Mouse (Mus musculus) brain, embryonic 18.5 days (tissue): ENCODE measurements around the gene Pgm1.

ENCODE experiments used
- DNase-seq: peaks from one replicate; pipeline ENCODE4 v3.0.0-alpha.2; 2012; ENCODE audit warnings: low read depth, low spot score

Gene Pgm1

DNA sequence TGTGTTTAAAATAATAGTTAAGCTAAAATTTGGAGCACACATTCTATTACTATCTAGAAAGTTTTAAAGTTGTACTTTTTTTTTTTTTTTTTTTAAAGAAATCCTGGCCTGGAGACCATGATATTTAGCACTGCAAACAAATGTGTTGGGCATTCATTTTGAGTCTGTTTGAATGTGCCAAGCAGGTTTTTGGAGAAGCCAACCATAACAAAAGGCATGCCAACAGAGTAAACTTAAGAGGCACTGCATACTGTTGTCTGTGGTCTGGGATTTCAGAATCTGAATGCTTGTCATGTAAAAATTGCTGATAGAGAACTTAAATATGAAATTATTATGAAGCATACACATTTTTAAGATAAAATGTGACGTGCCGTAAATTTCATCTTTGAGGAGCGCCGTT, 28.0 kb downstream of the Pgm1 start:
- peak; percentile 16 for DNase-seq

DNA sequence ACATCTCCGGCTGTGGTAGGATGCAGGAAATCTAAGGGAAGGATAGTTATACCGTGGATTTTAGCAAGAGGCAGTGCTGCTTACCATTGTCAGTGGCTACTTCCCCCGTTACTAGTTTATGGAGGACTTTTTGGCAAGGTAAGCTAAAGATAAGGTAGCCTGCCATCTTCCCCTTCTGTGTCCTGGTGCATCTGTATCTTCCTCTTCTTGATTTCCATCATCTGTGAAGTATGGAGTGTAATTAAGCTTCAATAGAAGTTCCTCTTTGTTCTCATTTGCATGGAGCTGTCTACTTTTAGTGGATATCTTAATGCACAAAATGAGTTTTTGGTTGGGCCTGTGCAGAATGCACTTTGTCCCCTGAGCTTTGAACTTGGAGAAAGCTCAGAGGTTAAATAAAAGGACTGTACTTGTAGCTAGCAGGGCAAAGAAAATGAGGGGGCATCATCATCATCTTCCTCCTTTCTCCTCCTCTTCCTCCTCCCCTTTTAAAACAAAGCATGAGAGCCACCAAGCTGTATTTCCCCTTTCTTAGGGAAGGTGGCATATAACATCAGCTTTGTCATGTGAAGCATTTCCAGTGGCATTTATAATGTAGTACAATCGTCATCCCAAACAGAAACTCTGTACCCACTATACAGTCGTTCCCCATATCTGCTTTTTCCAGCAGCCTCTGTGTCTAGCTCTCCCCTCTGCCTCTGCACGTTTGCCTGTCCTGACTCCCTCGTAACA, 29.0 kb downstream of the Pgm1 start:
- no peak for DNase-seq

DNA sequence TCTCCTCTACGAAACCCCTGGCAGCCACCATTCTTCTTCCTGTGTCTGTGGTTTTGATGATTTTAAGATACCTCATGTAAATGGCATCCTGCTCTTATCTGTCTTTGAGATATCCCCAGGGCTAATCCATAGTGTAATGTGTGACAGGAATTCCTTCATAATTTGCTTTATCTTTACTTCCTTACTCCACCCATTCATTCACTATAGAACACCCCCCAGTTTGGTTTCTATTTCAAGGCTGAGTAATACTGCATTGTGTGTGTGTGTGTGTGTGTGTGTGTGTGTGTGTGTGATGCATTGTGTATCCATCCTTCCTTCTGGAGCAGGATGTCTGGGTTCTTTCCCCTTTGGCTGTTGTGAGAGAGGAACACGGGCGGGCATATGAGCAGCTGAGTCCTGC, 30.1 kb downstream of the Pgm1 start:
- no peak for DNase-seq

DNA sequence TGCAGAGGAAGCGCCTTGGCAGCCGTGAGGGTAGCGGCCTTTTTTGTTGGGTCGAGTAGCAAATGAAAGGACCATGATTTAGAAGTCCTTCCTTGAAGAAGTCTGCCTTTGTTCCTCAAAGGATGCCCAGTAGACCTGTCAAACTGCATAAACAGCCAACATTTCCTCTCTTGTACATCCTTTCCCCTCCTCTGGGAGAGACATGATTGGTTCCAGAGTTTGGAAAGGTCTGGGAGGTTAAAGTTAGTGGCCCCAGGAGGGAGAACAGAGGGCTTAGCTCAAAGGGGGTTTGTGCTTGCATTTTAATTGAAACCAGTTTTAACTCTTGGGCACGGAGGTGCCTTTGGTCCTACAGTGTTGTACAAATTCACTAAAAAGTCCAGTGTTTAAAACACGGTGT, 37.3 kb downstream of the Pgm1 start:
- no peak for DNase-seq

DNA sequence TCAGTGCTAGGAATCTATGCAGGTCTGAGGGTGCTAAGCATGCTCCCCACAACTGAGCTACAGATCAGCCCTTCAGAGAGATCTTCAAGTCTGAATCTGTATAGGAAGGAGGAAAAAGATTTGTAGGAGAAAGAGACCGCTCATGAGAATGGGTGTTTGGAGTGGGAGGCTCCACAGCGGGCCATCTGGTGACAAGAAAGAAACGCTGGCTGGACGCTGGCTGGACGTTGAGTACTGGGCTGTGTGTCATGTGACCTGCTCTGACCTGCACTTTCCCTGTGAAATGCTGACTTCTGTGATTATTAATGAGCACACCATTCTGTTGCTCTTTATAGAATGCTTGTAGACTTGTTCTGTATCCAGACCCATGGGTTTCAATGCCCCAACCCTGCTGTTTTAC, 40.1 kb downstream of the Pgm1 start:
- DNase-seq: no peak

DNA sequence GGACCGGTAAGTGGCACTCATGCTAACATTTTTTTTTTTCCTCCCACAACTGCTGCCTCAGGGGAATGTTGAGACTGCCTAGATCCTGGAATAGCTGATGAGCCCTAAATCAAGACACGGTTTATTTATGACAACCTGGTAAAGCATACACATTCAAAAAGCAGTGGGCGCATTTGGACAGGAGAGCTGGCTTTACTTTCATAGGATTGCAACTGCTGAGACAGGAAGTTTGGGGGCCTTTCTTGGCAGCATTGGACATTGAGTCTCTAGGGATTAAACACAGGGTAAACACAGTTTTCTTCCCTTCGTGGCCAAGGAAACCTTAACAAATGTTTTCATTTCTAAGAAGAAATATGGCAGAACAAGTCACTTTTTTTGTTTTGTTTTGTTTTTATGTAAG, 40.9 kb downstream of the Pgm1 start:
- DNase-seq: no peak

DNA sequence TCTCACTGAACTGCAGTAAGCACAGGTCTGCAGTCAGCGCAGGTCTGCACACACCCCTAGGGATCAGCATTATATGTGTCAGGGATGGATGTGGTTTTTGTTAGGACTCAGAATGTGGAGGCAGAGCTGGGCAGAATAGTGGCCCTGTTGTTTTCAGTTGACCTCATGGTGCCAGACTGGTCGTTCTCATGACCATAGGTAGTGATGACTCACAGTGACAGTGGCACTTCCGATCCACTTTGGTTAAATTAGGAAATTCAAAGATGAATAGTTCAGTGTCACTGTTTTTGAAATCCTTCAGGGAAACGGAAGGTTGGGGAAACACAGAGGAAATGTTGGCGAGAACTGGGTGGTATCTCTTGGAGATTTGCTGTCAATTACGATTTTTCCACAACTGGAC, 43.7 kb downstream of the Pgm1 start:
- DNase-seq: no peak

DNA sequence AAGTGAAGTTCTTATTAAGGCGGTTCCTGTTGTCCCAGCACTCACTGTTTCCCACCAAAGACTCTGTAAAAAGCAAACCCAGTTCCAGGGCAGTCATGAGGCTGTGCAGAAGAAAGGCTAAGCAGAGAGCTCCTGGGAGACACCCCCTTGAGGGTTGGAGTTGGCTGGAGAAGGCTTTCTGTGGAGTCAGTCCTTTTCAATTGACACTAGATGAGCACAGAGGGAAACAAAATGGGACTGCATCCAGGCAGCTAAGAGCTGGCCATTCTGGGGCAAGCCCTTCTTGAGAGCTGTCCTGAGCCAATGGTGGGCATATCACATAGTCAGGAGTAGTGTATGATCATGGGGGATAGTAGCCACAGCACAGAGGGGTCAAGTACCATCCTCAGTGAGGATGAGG, 44.7 kb downstream of the Pgm1 start:
- no peak for DNase-seq

DNA sequence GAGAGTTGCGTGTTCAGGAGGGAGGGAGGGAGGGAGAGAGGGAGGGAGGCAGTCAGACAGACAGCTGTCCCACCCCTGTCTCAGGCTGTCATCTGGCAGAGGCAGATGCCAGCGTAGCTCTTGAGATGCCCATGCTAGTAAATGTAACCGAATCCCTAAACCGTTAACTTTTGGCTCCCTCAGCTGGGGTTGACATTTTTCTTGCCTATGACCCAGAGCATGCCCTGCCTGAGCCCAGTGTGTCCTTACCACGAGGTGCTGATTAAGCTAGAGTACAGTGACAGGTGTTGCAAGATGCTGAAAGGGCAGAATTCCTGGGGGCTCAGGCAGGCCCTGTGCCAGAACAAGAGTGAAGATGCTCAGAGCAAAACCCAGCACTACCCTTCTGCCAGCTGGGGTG, 45.2 kb downstream of the Pgm1 start:
- no peak for DNase-seq

DNA sequence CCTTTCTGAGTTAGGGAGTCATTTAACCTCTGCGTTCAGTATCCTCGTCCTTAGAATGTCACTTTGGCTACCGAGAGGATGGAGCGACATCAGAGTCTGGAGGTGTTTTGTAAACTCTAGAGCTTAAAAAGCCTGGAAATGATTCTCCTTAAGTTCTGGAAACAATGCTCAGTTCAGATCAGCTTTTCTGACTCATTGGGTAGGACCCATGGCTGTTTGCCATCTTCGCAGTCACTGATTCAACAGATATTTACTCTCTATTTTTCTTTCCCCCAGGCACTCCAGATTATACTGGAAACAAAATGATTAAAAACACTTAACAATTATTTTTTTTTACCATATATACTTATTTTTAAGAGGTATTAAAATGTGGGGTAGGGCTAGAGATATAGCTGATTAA, 50.1 kb downstream of the Pgm1 start:
- no peak for DNase-seq

DNA sequence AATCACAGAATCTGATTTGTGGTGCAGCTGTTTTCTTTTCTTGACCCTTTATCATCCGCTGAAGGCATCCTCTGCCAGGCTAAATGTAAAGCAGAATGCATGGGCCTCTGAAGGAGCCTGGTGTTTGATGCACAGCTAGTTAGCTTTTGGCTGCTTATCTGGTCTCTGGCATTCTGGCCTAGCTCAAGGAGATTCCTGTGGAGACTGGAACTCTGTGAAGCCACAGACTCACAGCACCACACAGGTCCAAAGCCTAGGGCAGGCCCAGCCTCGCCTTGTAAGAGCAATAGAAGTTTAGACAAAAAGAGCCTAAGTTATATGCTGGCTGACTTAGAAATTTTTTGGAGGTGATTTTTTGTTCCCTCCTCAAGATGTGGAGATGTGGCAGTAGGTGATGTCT, 52.0 kb downstream of the Pgm1 start:
- no peak for DNase-seq

DNA sequence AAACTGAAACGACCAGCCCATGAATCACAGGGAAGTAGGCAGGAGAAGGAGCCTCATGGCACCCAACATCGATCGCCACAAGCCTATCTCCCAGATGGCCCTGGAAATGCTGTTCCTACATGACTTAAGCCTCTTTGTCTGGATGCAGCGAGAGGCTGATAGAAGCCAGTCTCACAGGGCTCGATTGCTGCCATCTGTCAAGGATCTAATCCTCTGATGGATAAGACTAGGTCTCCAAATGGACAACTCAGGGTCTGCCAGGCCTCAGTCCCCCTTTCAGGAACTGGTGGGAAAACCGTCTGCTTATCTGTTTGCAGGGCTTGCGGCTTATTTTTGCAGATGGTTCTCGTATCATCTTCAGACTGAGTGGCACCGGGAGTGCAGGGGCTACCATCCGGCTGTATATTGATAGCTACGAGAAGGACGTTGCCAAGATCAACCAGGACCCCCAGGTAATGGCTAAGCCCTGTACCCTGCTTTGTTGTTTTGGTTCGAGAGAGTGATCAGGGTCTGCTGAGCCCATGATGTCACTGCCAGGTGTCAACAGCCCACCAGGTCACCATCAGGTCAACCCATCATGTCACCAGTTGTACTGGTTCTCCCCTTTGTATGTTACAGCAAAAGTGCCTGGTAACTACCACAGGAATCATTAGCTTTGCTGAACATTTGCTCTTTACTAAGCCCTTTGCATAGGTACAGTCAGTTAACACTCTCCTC, 54.6 kb downstream of the Pgm1 start:
- DNase-seq: no peak

DNA sequence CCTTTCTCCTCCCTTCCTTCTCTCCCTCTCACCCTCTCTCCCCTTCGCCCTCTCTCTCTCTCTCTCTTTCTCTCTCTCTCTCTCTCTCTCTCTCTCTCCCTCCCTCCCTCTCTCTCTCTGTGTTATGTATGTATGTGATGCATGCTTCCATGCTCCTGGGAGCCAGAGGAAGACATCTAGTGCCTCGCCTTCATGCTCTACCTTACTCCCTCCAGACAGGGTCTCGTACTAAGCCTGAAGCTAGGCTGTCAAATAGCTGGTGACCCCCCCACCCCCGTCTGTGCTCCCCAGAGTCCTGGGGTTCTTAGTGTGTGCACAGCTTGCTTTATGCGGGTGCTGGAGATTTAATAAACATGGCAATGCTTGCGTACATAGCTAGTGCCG, 55.1 kb downstream of the Pgm1 start:
- DNase-seq: no peak

DNA sequence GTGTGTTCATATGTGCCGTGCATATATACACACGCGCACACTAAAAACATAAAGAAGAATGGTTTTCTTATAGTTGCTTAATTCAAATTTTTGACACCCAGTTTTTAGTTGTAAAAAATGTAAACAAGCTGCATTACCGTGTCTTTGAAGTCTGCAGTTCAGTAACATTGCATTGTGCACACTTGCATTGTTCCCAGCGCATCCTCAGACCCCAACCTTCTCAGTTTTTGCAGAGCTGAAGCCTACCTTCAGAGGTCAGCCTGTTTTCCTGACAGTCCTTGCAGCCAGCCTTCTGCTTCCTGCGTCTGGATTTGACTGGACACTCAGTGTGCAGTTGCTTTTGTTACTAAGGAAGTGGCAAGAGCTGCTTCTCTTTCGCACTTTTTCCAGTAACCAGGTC, 55.9 kb downstream of the Pgm1 start:
- no peak for DNase-seq

DNA sequence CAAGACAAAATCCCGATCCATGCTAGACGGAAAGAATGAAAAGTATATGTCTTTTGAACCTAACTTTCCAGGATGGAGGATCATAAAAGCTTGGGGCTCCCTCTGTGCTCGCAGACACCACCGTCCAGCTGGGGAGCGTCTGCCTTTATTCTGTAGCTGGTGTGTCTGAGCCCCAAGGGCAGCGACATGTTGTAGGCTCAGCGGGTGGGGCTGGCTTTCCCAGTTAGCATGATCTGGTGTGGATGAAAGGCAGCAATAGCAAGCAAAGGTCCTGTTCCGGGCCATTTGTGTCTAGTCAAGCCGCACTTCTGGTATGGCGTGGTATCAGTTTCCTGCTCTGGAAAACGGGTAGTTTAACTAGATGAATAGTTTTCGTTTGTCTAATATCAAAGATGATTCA, 56.4 kb downstream of the Pgm1 start:
- DNase-seq: no peak

DNA sequence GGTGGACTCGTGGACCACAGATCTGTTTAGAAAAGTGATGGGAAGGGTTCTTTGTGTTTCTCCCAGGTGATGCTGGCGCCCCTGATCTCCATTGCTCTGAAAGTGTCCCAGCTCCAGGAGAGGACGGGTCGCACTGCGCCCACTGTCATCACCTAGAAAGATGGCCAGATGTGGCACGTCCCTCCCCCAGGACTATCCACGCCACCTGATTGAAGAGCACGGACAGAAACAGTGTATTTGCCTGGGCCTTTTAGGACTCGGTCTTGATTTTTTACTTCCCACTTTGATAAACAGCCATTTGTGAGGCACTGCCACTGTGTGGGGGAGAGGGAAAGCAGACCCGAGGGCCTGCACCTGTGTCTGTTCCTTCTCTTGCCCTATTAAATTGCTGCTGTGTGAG, 57.4 kb downstream of the Pgm1 start:
- no peak for DNase-seq

DNA sequence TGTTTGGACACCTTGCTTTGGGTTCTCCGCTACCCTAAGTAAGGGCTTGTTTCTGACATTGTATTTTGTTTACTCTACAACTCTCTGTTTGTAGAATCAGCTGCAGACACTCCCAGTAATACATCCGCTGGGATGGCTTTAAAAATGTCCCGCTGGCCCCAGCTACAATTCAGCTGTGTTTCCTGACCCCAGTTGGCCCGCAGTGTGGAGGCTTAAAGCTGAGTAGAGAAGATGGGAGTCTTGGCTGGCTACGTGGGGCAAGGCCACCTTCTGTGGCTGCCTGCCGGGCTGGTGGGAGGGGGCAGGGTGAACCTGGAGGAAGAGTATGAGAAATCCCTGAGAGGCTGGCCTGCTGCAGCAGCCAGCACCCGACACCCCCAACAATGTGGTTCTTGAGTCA, 59.6 kb downstream of the Pgm1 start:
- DNase-seq: no peak

DNA sequence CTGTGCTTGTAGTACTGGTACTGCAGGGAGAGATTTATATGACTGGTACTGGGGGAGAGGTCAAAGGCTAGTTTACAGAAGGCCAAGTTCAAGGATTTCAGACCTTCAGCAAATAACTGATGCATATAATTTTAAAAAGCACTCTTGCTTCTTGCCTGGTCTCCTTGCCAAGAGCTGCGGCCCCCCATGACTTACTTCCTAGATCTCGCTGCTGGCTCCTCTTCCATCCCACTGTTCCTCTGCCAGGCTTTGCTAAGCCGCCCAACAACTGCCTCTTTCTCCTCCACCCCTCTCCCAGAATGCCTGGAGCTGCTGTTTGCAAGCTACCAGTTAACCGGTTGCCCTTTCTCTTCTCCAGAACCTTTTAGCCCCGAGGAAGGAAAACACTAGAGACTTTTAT, 71.8 kb downstream of the Pgm1 start:
- no peak for DNase-seq

DNA sequence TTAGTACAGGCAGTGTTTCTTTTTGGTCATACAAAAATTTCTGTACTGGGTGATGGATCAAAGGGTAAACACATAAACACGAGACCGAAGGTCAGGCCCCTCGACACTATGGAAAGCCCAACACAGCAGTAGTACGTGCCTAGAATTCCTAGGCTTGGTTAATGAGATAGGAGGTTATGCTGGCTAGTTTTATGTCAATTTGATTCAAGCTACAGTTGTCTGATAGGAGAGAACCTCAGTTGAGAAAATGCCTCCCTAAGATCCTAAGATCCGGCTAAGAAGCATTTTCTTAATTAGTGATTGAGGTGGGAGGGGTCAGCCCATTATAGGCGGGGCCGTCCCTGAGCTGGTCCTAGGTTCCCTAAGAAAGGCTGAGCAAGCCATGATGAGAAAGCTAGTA, 72.6 kb downstream of the Pgm1 start:
- DNase-seq: no peak

DNA sequence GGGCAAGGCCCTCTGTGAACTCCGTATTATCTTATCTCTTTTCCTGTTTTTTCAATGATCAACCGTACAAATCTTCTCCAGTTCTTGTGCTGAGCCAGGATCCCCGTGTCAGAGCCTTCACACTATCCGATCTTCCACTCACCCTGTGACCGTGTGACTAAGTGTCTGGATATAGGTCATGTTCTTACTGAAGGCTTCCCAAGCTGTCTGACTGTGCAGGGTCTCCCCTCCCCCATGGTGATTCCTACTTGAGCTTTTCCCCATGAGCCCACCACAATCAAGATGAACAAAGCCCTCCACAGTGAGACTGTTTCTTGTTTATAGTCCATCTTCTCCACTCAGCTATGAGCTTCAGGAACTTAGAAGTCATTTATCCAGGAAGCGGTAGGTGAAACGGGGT, 78.5 kb downstream of the Pgm1 start:
- no peak for DNase-seq

DNA sequence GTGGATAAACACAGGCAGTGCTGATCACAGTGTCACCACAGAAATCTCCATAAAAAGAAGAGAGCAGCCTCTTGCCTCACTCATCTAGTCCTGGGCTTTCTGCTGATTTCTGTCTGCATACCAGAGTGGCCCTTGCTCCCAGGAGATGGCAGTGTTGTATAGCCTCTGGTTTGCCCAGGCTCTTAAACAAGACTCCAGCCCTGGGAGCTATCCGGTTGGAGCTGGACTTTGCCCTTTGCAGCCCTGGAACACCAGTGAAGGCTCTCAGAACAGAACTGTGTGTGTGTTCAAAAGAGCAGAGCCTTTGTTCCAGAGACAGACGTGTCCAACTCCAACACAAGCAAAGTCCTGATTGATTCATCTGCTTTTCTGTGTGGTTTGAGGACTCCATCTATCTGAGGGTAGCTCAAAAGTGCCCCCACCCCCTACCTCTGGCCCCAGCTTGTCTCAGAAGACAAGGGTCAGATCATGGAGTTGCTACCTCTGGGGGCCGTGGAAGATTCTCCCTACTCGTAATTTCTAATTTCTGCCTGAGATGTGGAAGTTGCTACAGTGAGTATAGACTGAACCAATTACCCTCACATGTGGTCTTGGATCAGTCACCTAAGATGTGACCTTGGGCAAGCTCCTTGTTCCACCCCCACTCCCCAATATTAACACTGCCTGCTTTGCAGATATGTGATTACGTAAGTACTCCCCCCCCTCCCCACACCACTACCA, 79.3 kb downstream of the Pgm1 start:
- peak; percentile 34 for DNase-seq

DNA sequence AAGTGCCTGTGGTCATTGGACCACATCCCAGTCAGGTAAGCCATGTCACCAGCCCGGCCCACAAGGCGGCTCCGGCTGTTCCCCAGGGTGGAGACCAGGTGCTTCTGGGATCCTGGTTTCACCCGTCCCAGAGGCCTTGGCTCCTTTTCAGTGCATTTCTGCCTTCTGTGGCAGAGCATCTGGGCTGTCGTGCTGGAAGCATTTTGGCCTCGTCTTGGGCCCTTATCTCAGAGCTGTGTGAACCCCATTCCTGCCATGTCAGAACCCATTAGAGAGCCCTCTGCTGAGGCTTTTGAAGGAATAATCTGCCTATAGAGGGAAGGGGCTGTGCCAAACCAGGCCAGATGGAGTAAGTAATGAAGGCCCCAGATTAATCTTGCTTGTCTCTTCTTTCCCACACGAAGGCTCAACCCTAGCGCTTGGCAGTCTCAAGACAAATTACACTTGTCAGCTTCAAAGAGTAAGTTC, 80.0 kb downstream of the Pgm1 start:
- DNase-seq: peak; percentile 34

DNA sequence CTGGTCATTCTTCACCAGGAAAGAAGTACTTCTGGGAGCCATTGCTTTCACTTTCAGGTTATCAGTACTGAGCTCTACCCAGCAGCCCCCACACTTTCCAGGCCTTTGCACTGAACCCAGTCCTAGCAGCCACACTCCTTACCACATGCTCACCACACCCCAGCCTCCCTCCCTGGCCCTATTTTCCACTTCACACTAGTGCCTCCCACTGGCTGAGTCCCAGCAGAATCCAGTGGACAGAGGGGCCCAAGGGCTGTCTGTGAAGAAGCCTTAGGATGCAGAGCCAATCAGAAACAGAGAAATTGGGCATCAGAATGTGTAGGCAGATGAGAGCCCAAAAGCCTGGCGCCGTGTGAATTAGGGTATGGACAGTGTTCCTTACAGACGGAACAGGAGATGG, 81.7 kb downstream of the Pgm1 start:
- no peak for DNase-seq
